Mouse (Mus musculus) liver, embryonic 14.5 days (tissue): Measurements from ENCODE around the gene Meis3.

Source experiments
- CTCF ChIP-seq: IDR thresholded peaks from 2 replicates; pipeline ENCODE4 v1.5.1; 2016; ENCODE audit warnings: antibody characterized with exemption, low read depth, control low read depth
- EP300 ChIP-seq: IDR thresholded peaks from 2 replicates; pipeline ENCODE4 v1.6.1; 2016; ENCODE audit warnings: antibody characterized with exemption, low read depth

DNA sequence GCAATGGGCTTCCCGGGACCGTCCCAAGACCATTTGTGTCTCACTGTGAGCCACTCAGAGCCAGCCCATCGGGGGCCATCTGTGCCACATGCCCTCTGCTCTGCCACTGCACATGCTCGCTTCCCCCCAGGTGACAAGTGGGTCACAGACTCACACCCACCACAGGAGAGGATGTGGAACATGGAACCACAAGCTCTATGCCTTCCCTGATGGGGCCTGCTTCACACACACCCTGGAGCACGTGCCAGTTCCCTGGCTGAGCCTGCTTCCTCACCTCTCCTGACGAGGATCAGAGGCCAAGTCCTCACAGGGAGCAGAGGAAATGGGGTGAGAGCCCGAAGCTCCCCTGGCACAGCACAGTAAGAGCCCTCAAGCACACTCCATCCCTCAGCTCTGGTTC lies 32.2 kb downstream of the Meis3 start:
- no peak for TF ChIP-seq CTCF
- no peak for TF ChIP-seq EP300
